Mouse (Mus musculus): ENCODE measurements around the gene Hist1h1d. TPM values are rescaled to one million over a fixed set of nuclear protein-coding genes. Genes with fewer than 3 reads are reported as not detected.
A peak's percentile ranks its signal among the peaks of the same experiment; 100 is the strongest.
"Not testable (repeated sequence)": the region's sequence is repeated elsewhere in the genome, so short reads cannot be mapped to it uniquely, and the experiment has no call there.

The Hist1h1d gene
- polyA plus RNA-seq, 1 experiment: 0.04 TPM

GRCm38 (mm10) chr13:23561883-23562659 lies 9.0 kb downstream of the Hist1h1d start, which contains the start of gene Hist1h3e:
TSS of gene Hist1h3e (minus strand) at chr13:23562369.
- peak; percentile 99 for TF ChIP-seq POLR2A (IDR thresholded peaks at IDR 0.05; ENCODE audit: extremely low read depth, insufficient read depth, low read length)
- peak within 1 kb of the TSS; percentile 85 for H3K27ac ChIP-seq (ENCODE audit: insufficient read depth, low read length)
- H3K4me1 ChIP-seq (ENCODE audit: control insufficient read depth, insufficient read depth, low read length): not testable (repeated sequence)

GRCm38 (mm10) chr13:23562699-23563462 lies 9.8 kb downstream of the Hist1h1d start:
- H3K4me1 ChIP-seq (ENCODE audit: control insufficient read depth, insufficient read depth, low read length): no peaks in the 10 kb centered on the region
- peak overlapping the region; percentile 85 for H3K27ac ChIP-seq (ENCODE audit: insufficient read depth, low read length)
- TF ChIP-seq POLR2A (IDR thresholded peaks at IDR 0.05; ENCODE audit: extremely low read depth, insufficient read depth, low read length): no peak
- no peak for TF ChIP-seq CTCF (IDR thresholded peaks at IDR 0.05; ENCODE audit: extremely low read depth, insufficient read depth, low read length)
- H3K4me3 ChIP-seq (ENCODE audit: insufficient read depth, low read length): peak overlapping the region; percentile 7

More at GRCm38 (mm10) chr13:23561883-23562659, 9.0 kb downstream of the Hist1h1d start, which contains the start of gene Hist1h3e:
- peak within 1 kb of the TSS; percentile 7 for H3K4me3 ChIP-seq (ENCODE audit: insufficient read depth, low read length)

- no peaks in the 10 kb centered on the region for H3K4me1 ChIP-seq (ENCODE audit: control insufficient read depth, insufficient read depth, low read length)
- H3K4me3 ChIP-seq (ENCODE audit: insufficient read depth, low read length): no peak overlapping the region
- no peak overlapping the region for H3K27ac ChIP-seq (ENCODE audit: insufficient read depth, low read length)
- TF ChIP-seq CTCF (IDR thresholded peaks at IDR 0.05; ENCODE audit: extremely low read depth, insufficient read depth, low read length) (no peak), POLR2A (IDR thresholded peaks at IDR 0.05; ENCODE audit: extremely low read depth, insufficient read depth, low read length) (no peak)
Measured at GRCm38 (mm10) chr13:23564482-23564881, 11.4 kb downstream of the Hist1h1d start.

- H3K27ac ChIP-seq (ENCODE audit: insufficient read depth, low read length): peak overlapping the region; percentile 99
- H3K4me1 ChIP-seq (ENCODE audit: control insufficient read depth, insufficient read depth, low read length): not testable (repeated sequence)
- H3K4me3 ChIP-seq (ENCODE audit: insufficient read depth, low read length): peak overlapping the region; percentile 69
Measured at GRCm38 (mm10) chr13:23570261-23571021, 17.4 kb downstream of the Hist1h1d start.

- no peak for TF ChIP-seq CTCF (IDR thresholded peaks at IDR 0.05; ENCODE audit: extremely low read depth, insufficient read depth, low read length)
- peak; percentile 75 for TF ChIP-seq POLR2A (IDR thresholded peaks at IDR 0.05; ENCODE audit: extremely low read depth, insufficient read depth, low read length)
- Histone ChIP-seq H3K27ac (ENCODE audit: insufficient read depth, low read length) (peak within 1 kb of the TSS; percentile 99), H3K4me1 (ENCODE audit: control insufficient read depth, insufficient read depth, low read length) (peaks cover 2% of the 10 kb centered on the region; the same call in 1 of the 2 replicates), H3K4me3 (ENCODE audit: insufficient read depth, low read length) (peak within 1 kb of the TSS; percentile 69)
Measured at GRCm38 (mm10) chr13:23571022-23571503, 18.0 kb downstream of the Hist1h1d start, which contains the start of the genes Hist1h2ae and Hist1h2bg. TSS of gene Hist1h2ae (minus strand) at chr13:23571220. TSS of gene Hist1h2bg (plus strand) at chr13:23571396.

GRCm38 (mm10) chr13:23571504-23572217 lies 18.6 kb downstream of the Hist1h1d start:
- H3K4me1 ChIP-seq (ENCODE audit: control insufficient read depth, insufficient read depth, low read length): not testable (repeated sequence)
- Histone ChIP-seq H3K4me3 (ENCODE audit: insufficient read depth, low read length) (peak overlapping the region; percentile 69), H3K27ac (ENCODE audit: insufficient read depth, low read length) (peak overlapping the region; percentile 96)

- H3K4me3 ChIP-seq (ENCODE audit: insufficient read depth, low read length): peak overlapping the region; percentile 69; the same call in 1 of the 2 replicates
Measured at GRCm38 (mm10) chr13:23572218-23573033, 19.4 kb downstream of the Hist1h1d start.

GRCm38 (mm10) chr13:23573034-23573897 lies 20.2 kb downstream of the Hist1h1d start:
- H3K4me3 ChIP-seq (ENCODE audit: insufficient read depth, low read length): peak overlapping the region; percentile 69; the same call in 1 of the 2 replicates
- H3K27ac ChIP-seq (ENCODE audit: insufficient read depth, low read length); H3K4me1 ChIP-seq (ENCODE audit: control insufficient read depth, insufficient read depth, low read length): not testable (repeated sequence)

More at GRCm38 (mm10) chr13:23572218-23573033, 19.4 kb downstream of the Hist1h1d start:
- no peak for TF ChIP-seq CTCF (IDR thresholded peaks at IDR 0.05; ENCODE audit: extremely low read depth, insufficient read depth, low read length)
- TF ChIP-seq POLR2A (IDR thresholded peaks at IDR 0.05; ENCODE audit: extremely low read depth, insufficient read depth, low read length): no peak
- H3K27ac ChIP-seq (ENCODE audit: insufficient read depth, low read length): no peak overlapping the region
- peaks cover 2% of the 10 kb centered on the region; the same call in 1 of the 2 replicates for H3K4me1 ChIP-seq (ENCODE audit: control insufficient read depth, insufficient read depth, low read length)

GRCm38 (mm10) chr13:23573898-23574524 lies 20.9 kb downstream of the Hist1h1d start, which contains the start of the genes Hist1h2bf and Hist1h2ad:
TSS of gene Hist1h2bf (minus strand) at chr13:23574196.
TSS of gene Hist1h2ad (plus strand) at chr13:23574381.
- Histone ChIP-seq H3K27ac (ENCODE audit: insufficient read depth, low read length) (peak within 1 kb of the TSS; percentile 95), H3K4me3 (ENCODE audit: insufficient read depth, low read length) (peak within 1 kb of the TSS; percentile 32)
- not testable (repeated sequence) for H3K4me1 ChIP-seq (ENCODE audit: control insufficient read depth, insufficient read depth, low read length)

GRCm38 (mm10) chr13:23574546-23575170 lies 21.6 kb downstream of the Hist1h1d start:
- peak overlapping the region; percentile 95 for H3K27ac ChIP-seq (ENCODE audit: insufficient read depth, low read length)
- not testable (repeated sequence) for H3K4me1 ChIP-seq (ENCODE audit: control insufficient read depth, insufficient read depth, low read length); H3K4me3 ChIP-seq (ENCODE audit: insufficient read depth, low read length)

All from cortical plate, adult 2 months (tissue).